In genomic region chr10:69650074-69650473, GRCm38 (mm10) we compare ENCODE assay signal across 24 mouse cellular contexts.
A peak's percentile ranks its signal among the peaks of the same experiment; 100 is the strongest.
DNase-seq lines count a peak whose midpoint lies in the region; ATAC-seq lines count a peak whose summit lies in the region.
"Had no signal": no experiment of that assay in that cellular context is flagged by ENCODE, and none has a peak within 500 bp of the region (broad histone marks: within the 10 kb centered on the region; RNA-seq: fewer than 3 reads in every experiment).

No protein-coding gene starts in this region.

- H3K27me3 ChIP-seq in kidney, embryonic 16.5 days (ENCODE audit: insufficient read depth, low read length) = no peaks in the 10 kb centered on the region
- H3K27me3 ChIP-seq in midbrain, embryonic 13.5 days = no peaks in the 10 kb centered on the region
- H3K27me3 ChIP-seq in midbrain, embryonic 14.5 days (ENCODE audit: control insufficient read depth, insufficient read depth, low read length) = no peaks in the 10 kb centered on the region
- no peaks in the 10 kb centered on the region for H3K27me3 ChIP-seq in neural tube, embryonic 14.5 days (ENCODE audit: control insufficient read depth, insufficient read depth, low read length)
- H3K27me3 ChIP-seq: embryonic facial prominence, embryonic 15.5 days; forebrain, embryonic 12.5 days; heart, embryonic 12.5 days; hindbrain, embryonic 15.5 days; limb, embryonic 12.5 days; liver, embryonic 15.5 days had no signal

- no peak overlapping the region for H3K4me2 ChIP-seq in kidney, embryonic 16.5 days (replicated peaks; ENCODE audit: low read depth, low read length)
- no peak overlapping the region for H3K4me2 ChIP-seq in midbrain, embryonic 13.5 days (replicated peaks)
- no peak overlapping the region for H3K4me2 ChIP-seq in midbrain, embryonic 14.5 days (ENCODE audit: low read length)
- no peak overlapping the region for H3K4me2 ChIP-seq in neural tube, embryonic 14.5 days (ENCODE audit: low read depth, low read length)
- H3K4me2 ChIP-seq: embryonic facial prominence, embryonic 15.5 days; forebrain, embryonic 12.5 days; heart, embryonic 12.5 days; hindbrain, embryonic 15.5 days; limb, embryonic 12.5 days; liver, embryonic 15.5 days; lung, embryonic 14.5 days had no signal

- ATAC-seq in kidney, embryonic 16.5 days (ENCODE audit: low FRiP score, low TSS enrichment) = no peak
- no peak for ATAC-seq in midbrain, embryonic 13.5 days
- no peak for ATAC-seq in midbrain, embryonic 14.5 days (ENCODE audit: low FRiP score, low TSS enrichment)
- ATAC-seq in neural tube, embryonic 14.5 days (ENCODE audit: low read depth) = no peak
- ATAC-seq: forebrain, postnatal 0 days had no signal

- H3K36me3 ChIP-seq in kidney, embryonic 16.5 days (ENCODE audit: insufficient read depth, low read length) = no peaks in the 10 kb centered on the region
- no peaks in the 10 kb centered on the region for H3K36me3 ChIP-seq in midbrain, embryonic 13.5 days
- H3K36me3 ChIP-seq in midbrain, embryonic 14.5 days (ENCODE audit: control insufficient read depth, insufficient read depth, low read length) = no peaks in the 10 kb centered on the region
- no peaks in the 10 kb centered on the region for H3K36me3 ChIP-seq in neural tube, embryonic 14.5 days (ENCODE audit: control insufficient read depth, insufficient read depth, low read length)
- H3K36me3 ChIP-seq: embryonic facial prominence, embryonic 10.5 days; embryonic facial prominence, embryonic 15.5 days; forebrain, embryonic 12.5 days; G1E; heart, embryonic 12.5 days; hindbrain, embryonic 15.5 days; limb, embryonic 12.5 days; liver, embryonic 15.5 days had no signal

- H3K4me3 ChIP-seq in kidney, embryonic 16.5 days (ENCODE audit: low read length) = no peak overlapping the region
- no peak overlapping the region for H3K4me3 ChIP-seq in midbrain, embryonic 13.5 days (replicated peaks)
- H3K4me3 ChIP-seq in midbrain, embryonic 14.5 days (replicated peaks; ENCODE audit: low read depth, low read length) = no peak overlapping the region
- H3K4me3 ChIP-seq in neural tube, embryonic 14.5 days (ENCODE audit: low read depth, low read length) = no peak overlapping the region
- H3K4me3 ChIP-seq: embryonic facial prominence, embryonic 10.5 days; embryonic facial prominence, embryonic 15.5 days; forebrain, embryonic 12.5 days; heart, adult 2 months; heart, embryonic 12.5 days; hindbrain, embryonic 15.5 days; limb, embryonic 12.5 days; liver, embryonic 15.5 days had no signal

- 11% methylated on average over 3 of the region's 4 CpGs for WGBS in kidney, embryonic 16.5 days
- 41% methylated on average over 4 of the region's 4 CpGs for WGBS in midbrain, embryonic 13.5 days
- 47% methylated on average over 4 of the region's 4 CpGs for WGBS in midbrain, embryonic 14.5 days
- 46% methylated on average over 4 of the region's 4 CpGs for WGBS in neural tube, embryonic 14.5 days

- no peak for DNase-seq in kidney, postnatal 14 days
- DNase-seq in midbrain, embryonic 14.5 days = no peak
- DNase-seq in embryo, embryonic 11 days = peak; percentile 44
- no peak for DNase-seq in B cell, adult 2 months
- DNase-seq: adrenal gland, adult 8-10 months; cerebellum, adult 8-10 months; cerebellum, postnatal 36 days; forebrain, postnatal 0 days; heart, adult 2 months; heart, postnatal 4 days; kidney, adult 18-20 months; layer of hippocampus, adult 9-11 months; lung, embryonic 14.5 days had no signal

- no peak overlapping the region for H3K9ac ChIP-seq in kidney, embryonic 16.5 days (replicated peaks; ENCODE audit: low read length)
- H3K9ac ChIP-seq in midbrain, embryonic 13.5 days (replicated peaks) = no peak overlapping the region
- H3K9ac ChIP-seq in midbrain, embryonic 14.5 days (replicated peaks; ENCODE audit: low read length) = no peak overlapping the region
- H3K9ac ChIP-seq in neural tube, embryonic 14.5 days (replicated peaks; ENCODE audit: low read depth, low read length) = no peak overlapping the region
- H3K9ac ChIP-seq: embryonic facial prominence, embryonic 15.5 days; forebrain, embryonic 12.5 days; forebrain, postnatal 0 days; heart, embryonic 12.5 days; hindbrain, embryonic 15.5 days; limb, embryonic 12.5 days; liver, embryonic 15.5 days; lung, embryonic 14.5 days had no signal

- H3K9me3 ChIP-seq in kidney, embryonic 16.5 days (ENCODE audit: low read length) = no peaks in the 10 kb centered on the region
- H3K9me3 ChIP-seq in midbrain, embryonic 13.5 days = no peaks in the 10 kb centered on the region
- H3K9me3 ChIP-seq in midbrain, embryonic 14.5 days (ENCODE audit: control insufficient read depth, low read length) = no peaks in the 10 kb centered on the region
- no peaks in the 10 kb centered on the region for H3K9me3 ChIP-seq in neural tube, embryonic 14.5 days (ENCODE audit: control insufficient read depth, low read length)
- H3K9me3 ChIP-seq: embryonic facial prominence, embryonic 10.5 days; embryonic facial prominence, embryonic 15.5 days; forebrain, embryonic 12.5 days; heart, embryonic 12.5 days; hindbrain, embryonic 15.5 days; limb, embryonic 12.5 days; liver, embryonic 15.5 days had no signal

- peak overlapping the region; percentile 1; the same call in 1 of the 2 replicates for H3K27ac ChIP-seq in kidney, embryonic 16.5 days (ENCODE audit: low read length)
- H3K27ac ChIP-seq in midbrain, embryonic 13.5 days = peak overlapping the region; percentile 3; the same call in 1 of the 2 replicates
- H3K27ac ChIP-seq in midbrain, embryonic 14.5 days (replicated peaks; ENCODE audit: low read depth, low read length) = no peak overlapping the region
- 0 out of 2 replicates have a peak overlapping the region, but pooled peaks have one; percentile 1 for H3K27ac ChIP-seq in neural tube, embryonic 14.5 days (ENCODE audit: low read depth, low read length)
- H3K27ac ChIP-seq: embryonic facial prominence, embryonic 10.5 days; embryonic facial prominence, embryonic 15.5 days; forebrain, embryonic 12.5 days; heart, adult 2 months; hindbrain, embryonic 15.5 days; limb, embryonic 12.5 days; liver, embryonic 15.5 days had no signal

- peaks cover 37% of the 10 kb centered on the region for H3K4me1 ChIP-seq in kidney, embryonic 16.5 days (ENCODE audit: insufficient read depth, low read length)
- H3K4me1 ChIP-seq in midbrain, embryonic 13.5 days (replicated peaks) = peaks cover 48% of the 10 kb centered on the region
- H3K4me1 ChIP-seq in midbrain, embryonic 14.5 days (ENCODE audit: control insufficient read depth, insufficient read depth, low read length) = peaks cover 14% of the 10 kb centered on the region
- peaks cover 19% of the 10 kb centered on the region; the same call in 1 of the 2 replicates for H3K4me1 ChIP-seq in neural tube, embryonic 14.5 days (ENCODE audit: control insufficient read depth, insufficient read depth, low read length)
